Mouse (Mus musculus): ENCODE measurements at regions not wholly inside any gene's neighbourhood (a gene's known extent, or its start where the extent isn't known, plus 50 kb on each side); places are given as distances from the start of the nearest gene placed in this dataset.

- TF ChIP-seq CTCF (IDR thresholded peaks at IDR 0.05; ENCODE audit: extremely low read depth, insufficient read depth, low read length) (no peak), POLR2A (IDR thresholded peaks at IDR 0.05; ENCODE audit: extremely low read depth, insufficient read depth, low read length) (no peak)
These were observed 121.7 kb downstream of the Slc4a3 start for GRCm38 (mm10) chr1:75667736-75668269.
